Mouse (Mus musculus): ENCODE results near the gene Foxf2. TPM values are rescaled to one million over a fixed set of nuclear protein-coding genes. Genes with fewer than 3 reads are reported as not detected.

Gene Foxf2
- 5.2 and 5.5 TPM in 2 replicates for polyA plus RNA-seq (2014; fragmentation: Nextera tagmentation; extraction: Ambion mirVana)

GRCm38 (mm10) chr13:31625333-31626101, at the start of gene Foxf2:
Foxf2 (plus strand) TSS chr13:31625816.
- peaks cover 20% of the 10 kb centered on the region for H3K4me1 ChIP-seq (ENCODE audit: control insufficient read depth, insufficient read depth, low read length)
- ATAC-seq (ENCODE audit: insufficient read depth, low FRiP score, low TSS enrichment) (peak; percentile 12; the same call in 1 of the 2 replicates), DNase-seq (ENCODE audit: low spot score) (peak; percentile 60)
- no peaks in the 10 kb centered on the region for H3K9me3 ChIP-seq (ENCODE audit: control insufficient read depth, low read length)
- peaks cover 100% of the 10 kb centered on the region for H3K27me3 ChIP-seq (ENCODE audit: control insufficient read depth, insufficient read depth, low read length)
- H3K36me3 ChIP-seq (ENCODE audit: control insufficient read depth, insufficient read depth, low read length) = no peaks in the 10 kb centered on the region
- 0 out of 2 replicates have a peak within 1 kb of the TSS, but pooled peaks have one; percentile 27 for H3K27ac ChIP-seq (ENCODE audit: low read depth, low read length)
- WGBS = 0% methylated on average over 57 of the region's 74 CpGs
- H3K4me3 ChIP-seq (ENCODE audit: low read depth, low read length) = peak within 1 kb of the TSS; percentile 42
- H3K4me2 ChIP-seq (ENCODE audit: low read depth) = peak within 1 kb of the TSS; percentile 60
- H3K9ac ChIP-seq (ENCODE audit: low read length) = peak within 1 kb of the TSS; percentile 54

GRCm38 (mm10) chr13:31576696-31577095, 48.9 kb upstream of the Foxf2 start:
- Histone ChIP-seq H3K9ac (ENCODE audit: low read length) (no peak overlapping the region), H3K4me2 (ENCODE audit: low read depth) (no peak overlapping the region), H3K4me3 (ENCODE audit: low read depth, low read length) (no peak overlapping the region), H3K27me3 (ENCODE audit: control insufficient read depth, insufficient read depth, low read length) (no peaks in the 10 kb centered on the region), H3K36me3 (ENCODE audit: control insufficient read depth, insufficient read depth, low read length) (no peaks in the 10 kb centered on the region), H3K9me3 (ENCODE audit: control insufficient read depth, low read length) (no peaks in the 10 kb centered on the region), H3K27ac (ENCODE audit: low read depth, low read length) (no peak overlapping the region), H3K4me1 (ENCODE audit: control insufficient read depth, insufficient read depth, low read length) (no peaks in the 10 kb centered on the region)
- WGBS = 27% methylated on average over 4 of the region's 4 CpGs
- DNase-seq (ENCODE audit: low spot score) (no peak), ATAC-seq (ENCODE audit: insufficient read depth, low FRiP score, low TSS enrichment) (no peak)

DNA sequence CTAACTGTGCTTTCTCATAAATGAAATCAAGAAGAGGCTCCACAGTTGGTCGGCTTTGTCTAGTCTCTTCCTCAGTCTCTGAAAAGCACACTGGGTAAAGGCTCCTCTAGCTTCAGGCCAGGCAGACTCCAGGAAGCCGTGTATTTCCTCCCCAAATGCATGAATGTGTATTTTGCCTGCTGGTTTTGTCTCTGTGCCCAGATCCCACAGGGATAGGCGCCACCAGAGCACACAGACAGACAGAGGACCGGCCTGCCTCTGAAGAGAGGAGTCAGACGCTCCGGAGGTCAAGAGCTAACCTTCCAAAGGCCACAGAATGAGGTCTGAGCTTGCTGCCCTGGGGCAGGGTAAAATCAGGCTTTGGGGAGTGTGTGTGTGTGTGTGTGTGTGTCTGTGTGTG, 48.0 kb upstream of the Foxf2 start:
- no peak overlapping the region for H3K9ac ChIP-seq (ENCODE audit: low read length)
- ATAC-seq (ENCODE audit: insufficient read depth, low FRiP score, low TSS enrichment) (no peak), DNase-seq (ENCODE audit: low spot score) (peak; percentile 14)
- no peak overlapping the region for H3K4me2 ChIP-seq (ENCODE audit: low read depth)
- H3K36me3 ChIP-seq (ENCODE audit: control insufficient read depth, insufficient read depth, low read length) = no peaks in the 10 kb centered on the region
- H3K27me3 ChIP-seq (ENCODE audit: control insufficient read depth, insufficient read depth, low read length) = no peaks in the 10 kb centered on the region
- no peak overlapping the region for H3K4me3 ChIP-seq (ENCODE audit: low read depth, low read length)
- H3K4me1 ChIP-seq (ENCODE audit: control insufficient read depth, insufficient read depth, low read length) = no peaks in the 10 kb centered on the region
- H3K27ac ChIP-seq (ENCODE audit: low read depth, low read length) = no peak overlapping the region
- 37% methylated on average over 6 of the region's 6 CpGs for WGBS
- H3K9me3 ChIP-seq (ENCODE audit: control insufficient read depth, low read length) = no peaks in the 10 kb centered on the region

- Histone ChIP-seq H3K27me3 (ENCODE audit: control insufficient read depth, insufficient read depth, low read length) (no peaks in the 10 kb centered on the region), H3K4me1 (ENCODE audit: control insufficient read depth, insufficient read depth, low read length) (no peaks in the 10 kb centered on the region), H3K9ac (ENCODE audit: low read length) (no peak overlapping the region), H3K9me3 (ENCODE audit: control insufficient read depth, low read length) (no peaks in the 10 kb centered on the region), H3K27ac (ENCODE audit: low read depth, low read length) (no peak overlapping the region), H3K4me3 (ENCODE audit: low read depth, low read length) (no peak overlapping the region), H3K4me2 (ENCODE audit: low read depth) (no peak overlapping the region), H3K36me3 (ENCODE audit: control insufficient read depth, insufficient read depth, low read length) (no peaks in the 10 kb centered on the region)
- 58% methylated on average over 10 of the region's 10 CpGs for WGBS
- no peak for DNase-seq (ENCODE audit: low spot score)
- ATAC-seq (ENCODE audit: insufficient read depth, low FRiP score, low TSS enrichment) = no peak
Observed at GRCm38 (mm10) chr13:31578389-31578788, 47.2 kb upstream of the Foxf2 start.

- Histone ChIP-seq H3K4me3 (ENCODE audit: low read depth, low read length) (no peak overlapping the region), H3K9me3 (ENCODE audit: control insufficient read depth, low read length) (no peaks in the 10 kb centered on the region), H3K9ac (ENCODE audit: low read length) (no peak overlapping the region), H3K27me3 (ENCODE audit: control insufficient read depth, insufficient read depth, low read length) (no peaks in the 10 kb centered on the region), H3K4me1 (ENCODE audit: control insufficient read depth, insufficient read depth, low read length) (no peaks in the 10 kb centered on the region), H3K4me2 (ENCODE audit: low read depth) (no peak overlapping the region), H3K27ac (ENCODE audit: low read depth, low read length) (no peak overlapping the region), H3K36me3 (ENCODE audit: control insufficient read depth, insufficient read depth, low read length) (no peaks in the 10 kb centered on the region)
- ATAC-seq (ENCODE audit: insufficient read depth, low FRiP score, low TSS enrichment) = no peak
- no peak for DNase-seq (ENCODE audit: low spot score)
- 62% methylated on average over 9 of the region's 9 CpGs for WGBS
Observed at GRCm38 (mm10) chr13:31579866-31580265, 45.8 kb upstream of the Foxf2 start.

GRCm38 (mm10) chr13:31587341-31587740, 38.3 kb upstream of the Foxf2 start:
- H3K4me2 ChIP-seq (ENCODE audit: low read depth) = no peak overlapping the region
- no peaks in the 10 kb centered on the region for H3K27me3 ChIP-seq (ENCODE audit: control insufficient read depth, insufficient read depth, low read length)
- H3K36me3 ChIP-seq (ENCODE audit: control insufficient read depth, insufficient read depth, low read length) = no peaks in the 10 kb centered on the region
- no peak for DNase-seq (ENCODE audit: low spot score)
- no peak overlapping the region for H3K4me3 ChIP-seq (ENCODE audit: low read depth, low read length)
- WGBS = 78% methylated on average over 5 of the region's 5 CpGs
- H3K4me1 ChIP-seq (ENCODE audit: control insufficient read depth, insufficient read depth, low read length) = no peaks in the 10 kb centered on the region
- ATAC-seq (ENCODE audit: insufficient read depth, low FRiP score, low TSS enrichment) = no peak
- no peak overlapping the region for H3K27ac ChIP-seq (ENCODE audit: low read depth, low read length)
- H3K9me3 ChIP-seq (ENCODE audit: control insufficient read depth, low read length) = no peaks in the 10 kb centered on the region
- H3K9ac ChIP-seq (ENCODE audit: low read length) = no peak overlapping the region

GRCm38 (mm10) chr13:31599576-31599975, 26.0 kb upstream of the Foxf2 start:
- 96% methylated on average over 5 of the region's 5 CpGs for WGBS
- Histone ChIP-seq H3K36me3 (ENCODE audit: control insufficient read depth, insufficient read depth, low read length) (no peaks in the 10 kb centered on the region), H3K4me2 (ENCODE audit: low read depth) (no peak overlapping the region), H3K4me1 (ENCODE audit: control insufficient read depth, insufficient read depth, low read length) (no peaks in the 10 kb centered on the region), H3K27me3 (ENCODE audit: control insufficient read depth, insufficient read depth, low read length) (no peaks in the 10 kb centered on the region), H3K9me3 (ENCODE audit: control insufficient read depth, low read length) (no peaks in the 10 kb centered on the region), H3K4me3 (ENCODE audit: low read depth, low read length) (no peak overlapping the region), H3K9ac (ENCODE audit: low read length) (no peak overlapping the region), H3K27ac (ENCODE audit: low read depth, low read length) (no peak overlapping the region)
- ATAC-seq (ENCODE audit: insufficient read depth, low FRiP score, low TSS enrichment) (no peak), DNase-seq (ENCODE audit: low spot score) (no peak)

GRCm38 (mm10) chr13:31603964-31604363, 21.7 kb upstream of the Foxf2 start:
- 78% methylated on average over 6 of the region's 6 CpGs for WGBS
- no peak for ATAC-seq (ENCODE audit: insufficient read depth, low FRiP score, low TSS enrichment)
- no peak overlapping the region for H3K4me2 ChIP-seq (ENCODE audit: low read depth)

More at GRCm38 (mm10) chr13:31603964-31604363, 21.7 kb upstream of the Foxf2 start:
- no peak overlapping the region for H3K9ac ChIP-seq (ENCODE audit: low read length)
- no peaks in the 10 kb centered on the region for H3K4me1 ChIP-seq (ENCODE audit: control insufficient read depth, insufficient read depth, low read length)
- H3K36me3 ChIP-seq (ENCODE audit: control insufficient read depth, insufficient read depth, low read length) = no peaks in the 10 kb centered on the region
- H3K27me3 ChIP-seq (ENCODE audit: control insufficient read depth, insufficient read depth, low read length) = no peaks in the 10 kb centered on the region
- no peaks in the 10 kb centered on the region for H3K9me3 ChIP-seq (ENCODE audit: control insufficient read depth, low read length)
- H3K4me3 ChIP-seq (ENCODE audit: low read depth, low read length) = no peak overlapping the region
- H3K27ac ChIP-seq (ENCODE audit: low read depth, low read length) = no peak overlapping the region
- no peak for DNase-seq (ENCODE audit: low spot score)
